Mouse (Mus musculus) left cerebral cortex, postnatal 4 days (tissue): ENCODE data around the gene Rabgef1. TPM values are rescaled to one million over a fixed set of nuclear protein-coding genes. Genes with fewer than 3 reads are reported as not detected.
"Not testable (repeated sequence)": the region's sequence is repeated elsewhere in the genome, so short reads cannot be mapped to it uniquely, and the experiment has no call there.

Source experiments
- DNase-seq: peaks from one replicate; pipeline ENCODE4 v3.0.0-alpha.2; 2022
- intact Hi-C: fragments of 180-260 bp; cut with DNase I; formaldehyde crosslinking; loops from one replicate; pipeline ENCODE4 v1.15.1; 2025
- total RNA-seq, 2 experiments: library from RNA; stranded (reverse); gene quantifications; 2 replicates each; pipeline ENCODE4 v1.2.3; 2021

Rabgef1 gene
- total RNA-seq, 2 experiments from 2014 or later: 37.9 to 39.8 TPM

GRCm38 (mm10) chr5:130205441-130206023 is 33.9 kb downstream of the Rabgef1 start:
- intact Hi-C loops: no loop called here
- no peak for DNase-seq

GRCm38 (mm10) chr5:130207299-130207698 is 35.7 kb downstream of the Rabgef1 start:
- DNase-seq: no peak
- intact Hi-C loops: no loop called here

DNA sequence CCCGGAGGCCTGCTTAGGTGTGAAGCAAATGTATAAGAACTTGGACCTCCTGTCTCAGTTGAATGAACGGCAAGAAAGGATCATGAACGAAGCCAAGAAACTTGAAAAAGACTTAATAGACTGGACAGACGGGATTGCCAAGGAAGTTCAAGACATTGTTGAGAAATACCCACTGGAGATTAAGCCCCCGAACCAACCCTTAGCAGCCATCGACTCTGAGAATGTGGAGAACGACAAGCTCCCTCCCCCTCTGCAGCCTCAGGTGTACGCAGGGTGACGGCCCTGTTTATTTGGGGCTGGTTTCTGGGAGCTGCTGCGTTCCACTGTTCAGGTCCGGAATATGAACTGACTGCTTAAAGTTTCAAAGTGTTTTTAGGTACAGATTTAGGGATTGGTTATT is 41.4 kb downstream of the Rabgef1 start:
- intact Hi-C loops: no loop called here
- no peak for DNase-seq

DNA sequence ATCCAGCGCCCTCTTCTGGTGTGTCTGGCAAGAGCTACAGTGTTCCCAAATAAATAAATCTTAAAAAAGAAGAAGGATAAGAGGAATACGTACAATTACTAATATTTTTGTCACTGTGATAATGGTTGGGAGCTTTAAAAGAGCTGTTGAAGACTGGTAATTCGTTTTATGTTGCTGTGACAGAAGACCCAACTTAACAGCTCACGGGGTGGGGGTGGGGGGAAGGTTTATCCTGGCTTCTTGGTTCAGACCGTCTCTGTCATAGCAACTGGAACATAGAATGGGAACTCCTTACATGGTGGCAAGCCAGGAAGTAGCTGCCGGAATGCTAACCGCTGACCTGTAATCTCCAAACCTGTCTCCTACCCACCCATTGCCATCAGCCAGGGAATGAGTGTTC is 45.2 kb downstream of the Rabgef1 start, which contains the start of gene Tmem248:
Gene Tmem248 (plus strand): TSS at position 301 of the 400 bp plus-strand sequence.
- DNase-seq: no peak
- intact Hi-C loops: no loop called here

DNA sequence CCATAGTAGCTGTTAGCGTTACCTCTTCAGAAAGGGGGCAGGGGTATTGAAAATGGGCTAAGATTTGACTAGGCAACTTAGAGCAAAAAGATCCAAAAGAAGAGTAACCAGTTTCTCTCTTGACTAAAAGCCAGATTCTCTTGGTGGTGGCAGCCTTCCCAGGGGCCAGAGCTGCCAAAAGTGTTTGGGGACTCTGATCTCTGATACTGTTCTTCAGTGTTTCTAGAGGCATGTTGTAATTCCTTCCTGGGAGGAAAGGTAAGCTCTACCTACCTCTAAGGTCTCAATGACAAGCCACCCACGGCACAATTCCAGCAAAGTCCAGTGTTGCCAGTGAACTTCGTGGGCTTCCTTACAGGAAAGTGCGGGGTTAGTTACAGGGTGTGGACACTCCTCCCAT is 45.8 kb downstream of the Rabgef1 start:
- DNase-seq: no peak
- intact Hi-C loops: no loop called here

DNA sequence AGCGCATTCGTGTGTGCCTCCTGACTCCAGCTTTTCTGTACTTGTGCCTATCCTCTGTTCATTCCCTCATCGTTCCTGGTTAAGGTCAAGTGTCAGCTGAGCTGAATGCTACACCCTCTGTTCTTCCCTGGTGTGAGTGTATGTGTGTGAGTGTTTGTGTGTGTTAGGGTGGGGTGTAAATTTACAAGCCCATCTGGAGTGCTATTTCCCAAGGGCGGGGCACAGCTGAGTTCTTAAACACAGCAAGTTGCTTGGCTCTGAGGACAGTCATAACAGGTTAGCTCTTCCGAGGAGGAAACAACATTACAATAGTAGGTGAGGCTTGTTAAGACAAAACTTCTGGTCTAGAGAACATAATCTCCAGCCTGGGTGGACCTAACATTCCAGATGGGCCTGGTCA is 46.7 kb downstream of the Rabgef1 start:
- intact Hi-C loops: no loop called here
- DNase-seq: no peak

GRCm38 (mm10) chr5:130221316-130221715 is 49.7 kb downstream of the Rabgef1 start:
- DNase-seq: no peak
- intact Hi-C loops: no loop called here

- intact Hi-C loops: no loop called here
- no peak for DNase-seq
These were observed 50.2 kb downstream of the Rabgef1 start for GRCm38 (mm10) chr5:130221760-130222145.

- intact Hi-C loops: no loop called here
These were observed 50.8 kb downstream of the Rabgef1 start for GRCm38 (mm10) chr5:130222146-130223004.

DNA sequence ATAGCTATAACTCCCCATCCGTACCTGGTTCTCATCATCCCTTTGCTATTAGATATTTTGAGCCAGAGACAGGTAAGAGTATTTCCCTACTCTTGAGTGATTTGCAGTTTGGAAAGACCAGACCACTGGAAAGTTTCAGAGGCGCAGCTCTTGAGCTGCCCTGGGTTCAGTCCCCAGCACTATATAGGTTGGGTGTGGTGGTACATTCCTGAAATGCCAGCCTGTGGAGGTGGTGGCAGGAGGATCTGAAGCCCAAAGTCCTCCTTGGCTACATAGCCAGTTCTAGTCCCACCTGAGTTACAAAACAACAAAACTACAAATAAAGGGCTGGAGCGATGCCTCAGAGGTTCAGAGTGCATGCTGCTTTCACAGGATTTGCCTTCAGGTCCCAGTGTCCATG is 55.2 kb downstream of the Rabgef1 start:
- intact Hi-C loops: no loop called here
- DNase-seq: no peak

More at GRCm38 (mm10) chr5:130222146-130223004, 50.8 kb downstream of the Rabgef1 start:
- peak; percentile 94 for DNase-seq

DNA sequence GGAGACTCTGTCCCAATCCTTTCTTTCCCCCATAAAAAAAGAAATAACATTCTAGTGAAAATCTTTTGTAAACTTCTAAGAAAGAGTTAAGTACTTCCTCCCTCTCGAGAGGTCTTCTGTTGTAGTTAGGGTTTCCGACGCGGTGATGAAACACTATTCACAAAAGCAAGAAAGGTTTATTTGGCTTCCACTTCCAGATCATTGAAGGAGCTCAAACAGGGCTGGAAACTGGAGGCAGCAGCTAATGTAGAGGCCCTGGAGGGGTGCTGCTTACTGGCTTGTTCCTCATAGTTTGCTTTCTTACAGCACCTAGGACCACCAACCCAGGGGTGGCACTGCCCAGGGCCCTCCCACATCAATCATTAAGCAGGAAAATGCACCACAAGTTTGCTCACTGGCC is 56.5 kb downstream of the Rabgef1 start:
- intact Hi-C loops: no loop called here
- DNase-seq: no peak

GRCm38 (mm10) chr5:130236302-130236701 is 64.7 kb downstream of the Rabgef1 start:
- intact Hi-C loops: no loop called here
- DNase-seq: no peak

- intact Hi-C loops: no loop called here
- DNase-seq: no peak
These were observed 67.6 kb downstream of the Rabgef1 start for GRCm38 (mm10) chr5:130239236-130239635.

- intact Hi-C loops: no loop called here
These were observed 68.3 kb downstream of the Rabgef1 start for GRCm38 (mm10) chr5:130239856-130240255.

DNA sequence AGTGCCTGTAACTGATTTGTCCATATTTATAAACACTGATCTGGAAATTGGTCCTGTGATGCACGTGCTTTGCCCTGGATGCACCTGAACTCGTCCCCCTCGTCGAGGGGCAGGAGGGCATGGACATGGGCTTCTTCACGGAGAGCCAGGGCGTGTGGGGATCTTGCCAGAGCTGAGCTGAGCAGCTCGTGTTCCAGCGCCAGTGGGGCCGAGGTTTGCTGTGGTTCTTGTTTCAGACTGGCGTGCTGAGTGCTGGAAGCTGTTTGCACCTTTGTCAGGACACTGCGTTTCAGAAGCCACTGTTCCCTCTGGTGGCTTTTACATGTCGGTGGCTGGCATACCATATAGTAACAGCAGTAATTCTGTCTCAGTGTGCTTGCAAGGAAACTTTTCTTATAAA is 69.8 kb downstream of the Rabgef1 start:
- no peak for DNase-seq
- intact Hi-C loops: no loop called here

More at GRCm38 (mm10) chr5:130239856-130240255, 68.3 kb downstream of the Rabgef1 start:
- no peak for DNase-seq

DNA sequence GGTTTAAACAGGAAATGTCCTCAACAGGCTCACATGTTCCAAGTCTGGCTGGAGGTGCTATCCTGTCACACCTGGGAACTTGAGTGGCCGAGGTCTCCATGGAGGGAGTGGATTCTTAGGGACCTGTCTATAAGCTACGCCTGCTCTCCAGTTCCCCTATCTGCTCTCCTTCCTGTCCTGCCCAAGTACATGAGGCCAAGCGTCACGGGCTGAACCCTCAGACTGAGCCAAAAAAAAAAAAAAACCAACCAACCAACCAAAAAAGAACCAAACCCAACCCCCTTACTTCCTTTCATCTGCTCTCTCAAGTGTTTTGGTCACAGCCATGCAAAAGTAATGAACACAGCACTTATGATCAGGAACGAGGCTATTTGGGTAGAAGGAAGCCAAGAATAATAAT is 76.2 kb downstream of the Rabgef1 start:
- intact Hi-C loops: no loop called here
- DNase-seq: no peak

DNA sequence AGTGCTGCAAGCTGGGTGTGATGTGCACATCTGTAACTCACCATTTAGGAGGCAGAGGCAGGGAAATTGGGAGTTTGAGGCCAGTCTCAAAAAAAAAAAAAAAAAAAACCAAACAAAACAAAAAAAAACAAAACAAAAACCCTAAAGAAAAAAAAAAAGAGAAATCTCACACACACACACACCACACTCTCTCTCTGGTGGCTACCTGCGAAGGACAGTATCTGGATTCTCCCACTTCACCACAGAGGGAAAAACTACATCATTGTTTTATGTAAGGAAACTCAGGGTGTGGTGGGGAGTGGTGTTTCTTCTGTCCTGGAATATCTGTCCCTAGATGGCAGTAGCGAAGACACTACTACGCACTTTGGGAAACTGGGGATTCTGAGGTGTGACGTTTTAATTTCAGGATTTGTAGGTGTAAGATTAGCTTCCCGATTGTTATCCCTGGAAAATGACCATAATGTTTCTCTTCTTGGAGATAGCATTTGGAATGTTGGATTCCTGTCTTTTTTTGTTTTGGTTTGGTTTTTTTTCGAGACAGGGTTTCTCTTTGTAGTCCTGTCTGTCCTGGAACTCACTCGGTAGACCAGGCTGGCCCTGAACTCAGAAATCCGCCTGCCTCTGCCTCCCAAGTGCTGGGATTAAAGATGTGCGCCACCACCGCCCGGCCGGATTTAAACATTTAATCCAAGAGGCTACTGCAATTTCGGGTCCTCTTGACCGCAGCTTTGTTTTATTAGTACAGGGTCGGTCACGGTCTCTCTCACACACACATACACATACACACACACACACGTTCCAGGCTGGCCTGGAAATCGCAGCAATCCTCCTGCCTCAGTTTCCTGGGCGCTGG is 82.8 kb downstream of the Rabgef1 start:
- intact Hi-C loops: loop anchor here (10.0 kb wide), 1 partner anchor 1050 kb away; the partner anchor contains the start of gene Galnt17

DNA sequence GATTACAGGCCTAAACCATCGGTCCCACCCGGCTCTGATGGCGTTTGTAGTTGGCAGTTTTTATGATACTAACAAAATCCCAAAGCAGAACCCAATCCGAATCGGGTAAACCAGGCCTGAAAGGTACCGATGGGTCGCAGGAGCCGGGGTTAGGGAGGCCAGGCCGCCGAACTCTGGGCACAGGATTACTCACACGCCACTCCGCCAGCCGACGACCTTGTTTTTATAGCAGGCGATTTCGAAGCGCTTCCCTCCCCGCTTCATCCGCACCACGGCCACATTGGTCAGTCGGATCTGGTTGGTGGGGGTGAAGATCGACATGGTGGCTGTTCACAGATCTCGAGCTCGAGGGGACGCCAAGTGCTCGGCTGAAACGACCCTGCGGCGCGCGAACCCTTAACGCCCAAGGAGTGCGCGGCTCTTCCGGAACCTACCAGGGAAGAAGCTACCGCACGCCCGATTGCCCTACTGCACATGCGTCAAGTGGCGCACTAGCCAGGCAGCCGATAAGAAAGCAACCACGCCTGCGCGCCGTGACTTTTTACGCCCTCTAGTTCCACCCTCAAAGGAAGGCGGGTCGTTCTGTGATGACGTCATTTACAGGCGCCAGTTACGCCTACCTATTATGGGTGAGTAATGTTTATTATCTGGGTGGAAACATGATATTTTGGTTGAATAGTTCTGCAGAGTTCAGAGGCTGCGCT is 83.6 kb downstream of the Rabgef1 start, which contains the start of the genes Sbds and Tyw1:
Gene Sbds (minus strand): TSS at position 514 of the 704 bp plus-strand sequence.
Gene Tyw1 (plus strand): TSS at position 603 of the 704 bp plus-strand sequence.
- intact Hi-C loops: loop anchor here (10.0 kb wide), 1 partner anchor 1050 kb away; the partner anchor contains the start of gene Galnt17
- peak; percentile 98 for DNase-seq

More for the DNA sequence above, 82.8 kb downstream of the Rabgef1 start:
- no peak for DNase-seq

GRCm38 (mm10) chr5:130255799-130256525 is 84.4 kb downstream of the Rabgef1 start:
- intact Hi-C loops: loop anchor here (10.0 kb wide), 1 partner anchor 1049 kb away; the partner anchor contains the start of gene Galnt17
- DNase-seq: not testable (repeated sequence)
